Mouse (Mus musculus): ENCODE measurements around the gene Grin2a. TPM values are rescaled to one million over a fixed set of nuclear protein-coding genes. Genes with fewer than 3 reads are reported as not detected.

Gene Grin2a
- polyA plus RNA-seq, 1 experiment from 2014 or later, result 0.47 TPM

DNA sequence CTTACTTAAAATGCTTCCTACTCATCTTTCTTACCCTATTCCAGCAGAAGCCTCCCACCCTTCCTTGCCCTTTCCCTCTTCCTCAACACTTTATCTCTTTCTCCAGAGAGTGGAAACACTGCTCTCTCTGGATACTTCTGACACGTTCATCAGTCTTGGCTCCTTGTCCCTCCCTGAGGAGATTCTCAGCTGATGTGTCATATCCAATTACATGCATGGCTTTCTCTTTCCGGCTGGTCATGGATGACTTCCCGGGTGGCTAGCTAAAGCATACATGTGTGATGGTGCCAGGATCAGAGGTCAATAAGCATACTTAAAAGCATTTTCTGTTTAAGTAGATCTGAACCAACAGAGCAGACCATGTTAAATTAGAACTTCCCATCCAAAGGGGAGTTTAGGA lies 175.9 kb downstream of the Grin2a start:
- WGBS, result 71% methylated on average over 3 of the region's 3 CpGs
- H3K4me1 ChIP-seq (ENCODE audit: control insufficient read depth, insufficient read depth, low read length), result no peaks in the 10 kb centered on the region
- no peaks in the 10 kb centered on the region for H3K27me3 ChIP-seq (replicated peaks; ENCODE audit: control insufficient read depth, insufficient read depth, low read length)
- H3K4me2 ChIP-seq (ENCODE audit: low read length), result no peak overlapping the region
- DNase-seq (ENCODE audit: low spot score), result no peak
- no peak overlapping the region for H3K4me3 ChIP-seq (ENCODE audit: low read depth, low read length)
- no peak for ATAC-seq
- H3K36me3 ChIP-seq (ENCODE audit: control insufficient read depth, insufficient read depth, low read length), result no peaks in the 10 kb centered on the region
- H3K9me3 ChIP-seq (replicated peaks; ENCODE audit: control insufficient read depth, low read length), result no peaks in the 10 kb centered on the region
- no peak overlapping the region for H3K9ac ChIP-seq (ENCODE audit: low read length)
- no peak overlapping the region for H3K27ac ChIP-seq (ENCODE audit: low read depth, low read length)

DNA sequence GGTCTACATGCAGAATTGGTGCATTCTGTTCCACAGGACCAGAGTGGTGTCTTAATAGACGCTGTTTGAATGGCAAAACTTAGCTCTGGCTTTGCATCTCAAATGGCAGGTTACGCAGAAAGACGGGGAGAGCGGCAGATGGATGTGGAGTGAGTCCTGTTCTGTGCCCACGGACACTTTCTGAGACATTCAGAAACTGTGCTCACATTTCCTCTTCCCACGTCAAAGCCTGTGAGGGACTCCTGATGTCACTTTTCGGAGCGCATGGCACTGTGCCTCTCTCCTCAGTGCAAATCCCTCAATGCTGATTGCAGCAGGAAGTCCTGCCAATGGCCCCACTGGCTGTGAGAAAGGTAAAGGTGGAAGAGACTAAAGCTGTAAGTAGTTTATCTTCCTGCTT lies 194.0 kb downstream of the Grin2a start:
- H3K4me2 ChIP-seq (ENCODE audit: low read length), result no peak overlapping the region
- no peaks in the 10 kb centered on the region for H3K4me1 ChIP-seq (ENCODE audit: control insufficient read depth, insufficient read depth, low read length)
- WGBS, result 85% methylated on average over 8 of the region's 8 CpGs

DNA sequence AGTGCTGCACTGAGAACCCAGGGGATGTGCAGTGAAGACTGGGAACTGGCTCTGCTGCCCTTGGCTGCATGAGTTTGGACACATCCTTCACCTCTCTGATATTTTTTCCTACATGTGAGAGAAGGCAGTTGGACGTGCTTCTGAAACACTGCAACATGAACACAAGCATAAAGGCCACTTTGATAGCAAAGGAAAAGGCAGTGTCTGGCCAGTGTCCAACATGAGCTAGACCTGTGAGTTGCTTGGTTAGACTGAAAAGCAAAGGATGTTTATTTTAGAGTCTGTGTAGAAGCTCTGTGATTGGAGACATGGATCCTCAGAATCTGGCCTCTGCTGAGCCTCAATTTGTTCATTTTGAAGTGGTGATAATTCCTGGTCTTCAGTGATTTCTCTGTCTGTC lies 195.1 kb downstream of the Grin2a start:
- DNase-seq (ENCODE audit: low spot score), result no peak
- H3K27ac ChIP-seq (ENCODE audit: low read depth, low read length), result no peak overlapping the region
- H3K4me1 ChIP-seq (ENCODE audit: control insufficient read depth, insufficient read depth, low read length), result no peaks in the 10 kb centered on the region
- H3K4me2 ChIP-seq (ENCODE audit: low read length), result no peak overlapping the region
- no peaks in the 10 kb centered on the region for H3K36me3 ChIP-seq (ENCODE audit: control insufficient read depth, insufficient read depth, low read length)
- no peak overlapping the region for H3K4me3 ChIP-seq (ENCODE audit: low read depth, low read length)
- no peak overlapping the region for H3K9ac ChIP-seq (ENCODE audit: low read length)
- ATAC-seq, result no peak
- H3K9me3 ChIP-seq (replicated peaks; ENCODE audit: control insufficient read depth, low read length), result no peaks in the 10 kb centered on the region
- WGBS, result 67% methylated on average over 1 of the region's 1 CpGs
- no peaks in the 10 kb centered on the region for H3K27me3 ChIP-seq (replicated peaks; ENCODE audit: control insufficient read depth, insufficient read depth, low read length)

More for the DNA sequence above, 194.0 kb downstream of the Grin2a start:
- DNase-seq (ENCODE audit: low spot score), result no peak
- H3K4me3 ChIP-seq (ENCODE audit: low read depth, low read length), result no peak overlapping the region
- H3K9me3 ChIP-seq (replicated peaks; ENCODE audit: control insufficient read depth, low read length), result no peaks in the 10 kb centered on the region
- no peak for ATAC-seq
- no peak overlapping the region for H3K27ac ChIP-seq (ENCODE audit: low read depth, low read length)
- no peak overlapping the region for H3K9ac ChIP-seq (ENCODE audit: low read length)
- no peaks in the 10 kb centered on the region for H3K36me3 ChIP-seq (ENCODE audit: control insufficient read depth, insufficient read depth, low read length)
- no peaks in the 10 kb centered on the region for H3K27me3 ChIP-seq (replicated peaks; ENCODE audit: control insufficient read depth, insufficient read depth, low read length)

DNA sequence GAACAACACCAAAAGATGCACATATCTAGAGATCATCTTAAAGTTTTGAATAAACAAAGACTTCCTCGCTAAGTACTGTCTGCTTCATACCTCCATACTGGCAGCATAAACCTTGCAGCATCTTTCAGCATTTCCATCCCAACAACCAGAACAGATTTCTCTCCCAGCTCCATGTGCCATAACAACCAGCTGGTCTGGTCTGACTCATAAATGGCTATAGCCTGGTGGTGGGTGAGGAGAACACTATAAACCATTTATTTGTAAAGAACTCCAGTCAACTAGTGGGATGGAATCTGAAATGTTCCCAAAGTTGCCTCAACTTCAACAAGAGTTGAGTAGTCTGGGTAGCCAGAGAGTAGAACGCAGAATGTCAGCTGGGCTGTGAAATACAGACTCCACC lies 202.4 kb downstream of the Grin2a start:
- no peak overlapping the region for H3K9ac ChIP-seq (ENCODE audit: low read length)
- H3K4me2 ChIP-seq (ENCODE audit: low read length), result no peak overlapping the region
- no peaks in the 10 kb centered on the region for H3K4me1 ChIP-seq (ENCODE audit: control insufficient read depth, insufficient read depth, low read length)
- H3K9me3 ChIP-seq (replicated peaks; ENCODE audit: control insufficient read depth, low read length), result no peaks in the 10 kb centered on the region
- no peak overlapping the region for H3K4me3 ChIP-seq (ENCODE audit: low read depth, low read length)
- H3K27ac ChIP-seq (ENCODE audit: low read depth, low read length), result no peak overlapping the region
- no peak for ATAC-seq
- no peaks in the 10 kb centered on the region for H3K27me3 ChIP-seq (replicated peaks; ENCODE audit: control insufficient read depth, insufficient read depth, low read length)
- no peak for DNase-seq (ENCODE audit: low spot score)
- WGBS, result 93% methylated on average over 2 of the region's 2 CpGs
- H3K36me3 ChIP-seq (ENCODE audit: control insufficient read depth, insufficient read depth, low read length), result no peaks in the 10 kb centered on the region

DNA sequence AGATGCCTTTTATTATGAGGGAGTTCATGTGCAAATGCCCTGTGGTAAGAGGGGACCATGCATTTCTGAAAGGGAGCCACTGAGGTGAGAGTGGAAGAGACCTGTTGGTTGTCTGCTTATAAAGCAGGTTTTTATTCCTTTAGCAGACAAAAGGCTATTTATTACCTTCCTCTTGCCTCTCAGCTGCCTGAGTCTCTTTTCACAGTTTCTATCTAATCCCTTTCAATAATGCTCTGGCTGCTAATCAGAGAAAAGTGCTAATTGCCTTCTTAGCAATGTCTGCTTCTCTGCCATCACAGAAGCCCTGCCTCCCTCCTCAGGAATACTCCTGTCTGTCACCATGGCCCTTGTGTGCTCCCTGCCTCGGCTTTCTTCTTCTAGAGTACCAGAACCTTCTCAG lies 209.1 kb downstream of the Grin2a start:
- DNase-seq (ENCODE audit: low spot score) (peak; percentile 54), ATAC-seq (no peak)
- Histone ChIP-seq H3K4me1 (ENCODE audit: control insufficient read depth, insufficient read depth, low read length) (no peaks in the 10 kb centered on the region), H3K9me3 (replicated peaks; ENCODE audit: control insufficient read depth, low read length) (no peaks in the 10 kb centered on the region), H3K27me3 (replicated peaks; ENCODE audit: control insufficient read depth, insufficient read depth, low read length) (no peaks in the 10 kb centered on the region), H3K27ac (ENCODE audit: low read depth, low read length) (no peak overlapping the region), H3K4me2 (ENCODE audit: low read length) (no peak overlapping the region), H3K36me3 (ENCODE audit: control insufficient read depth, insufficient read depth, low read length) (no peaks in the 10 kb centered on the region), H3K4me3 (ENCODE audit: low read depth, low read length) (no peak overlapping the region), H3K9ac (ENCODE audit: low read length) (no peak overlapping the region)
- WGBS, result 27% methylated on average over 1 of the region's 1 CpGs

DNA sequence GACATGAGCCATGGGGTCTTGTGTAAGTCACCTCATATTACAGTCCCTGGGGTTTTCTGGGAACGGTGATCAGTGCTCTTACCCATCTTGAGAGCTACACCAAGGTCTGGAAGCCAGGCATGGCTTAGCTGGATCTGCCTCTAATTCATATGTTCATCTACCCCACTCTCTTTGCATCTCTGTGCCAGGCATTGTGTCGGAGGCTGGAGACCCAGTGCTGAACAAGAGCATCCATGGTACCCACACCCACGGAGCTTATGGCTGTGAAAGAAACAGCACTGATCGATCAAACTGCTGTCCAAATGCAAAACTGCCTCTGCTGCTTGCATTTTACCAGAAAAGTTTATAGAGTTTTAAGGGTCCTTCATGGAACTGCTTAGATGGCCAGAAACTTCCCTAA lies 209.5 kb downstream of the Grin2a start:
- no peaks in the 10 kb centered on the region for H3K9me3 ChIP-seq (replicated peaks; ENCODE audit: control insufficient read depth, low read length)
- H3K4me2 ChIP-seq (ENCODE audit: low read length), result no peak overlapping the region
- no peaks in the 10 kb centered on the region for H3K4me1 ChIP-seq (ENCODE audit: control insufficient read depth, insufficient read depth, low read length)
- H3K4me3 ChIP-seq (ENCODE audit: low read depth, low read length), result no peak overlapping the region
- no peak overlapping the region for H3K27ac ChIP-seq (ENCODE audit: low read depth, low read length)
- no peak for DNase-seq (ENCODE audit: low spot score)
- no peak overlapping the region for H3K9ac ChIP-seq (ENCODE audit: low read length)
- no peaks in the 10 kb centered on the region for H3K27me3 ChIP-seq (replicated peaks; ENCODE audit: control insufficient read depth, insufficient read depth, low read length)
- no peaks in the 10 kb centered on the region for H3K36me3 ChIP-seq (ENCODE audit: control insufficient read depth, insufficient read depth, low read length)
- ATAC-seq, result no peak
- 92% methylated on average over 4 of the region's 4 CpGs for WGBS

DNA sequence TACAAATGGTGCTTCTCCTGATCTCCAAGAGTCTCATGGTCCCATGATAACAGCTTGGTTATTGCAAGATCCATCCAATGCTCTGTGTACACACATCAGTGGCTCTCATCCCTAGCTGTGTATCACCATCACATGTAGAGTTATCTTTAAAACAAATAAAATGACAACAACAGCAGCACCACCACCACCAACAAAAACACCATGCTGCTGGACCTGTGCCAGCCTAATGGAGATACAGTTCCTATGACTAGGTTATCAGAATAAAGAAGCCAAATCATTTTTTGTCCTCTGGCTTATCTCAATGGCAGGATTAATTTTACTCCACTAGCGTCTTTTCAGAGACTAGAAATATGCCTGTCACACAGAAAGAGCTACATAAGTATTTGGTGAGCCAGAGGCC lies 226.4 kb downstream of the Grin2a start:
- Histone ChIP-seq H3K36me3 (ENCODE audit: control insufficient read depth, insufficient read depth, low read length) (no peaks in the 10 kb centered on the region), H3K4me1 (ENCODE audit: control insufficient read depth, insufficient read depth, low read length) (no peaks in the 10 kb centered on the region), H3K27me3 (replicated peaks; ENCODE audit: control insufficient read depth, insufficient read depth, low read length) (no peaks in the 10 kb centered on the region), H3K27ac (ENCODE audit: low read depth, low read length) (no peak overlapping the region), H3K9me3 (replicated peaks; ENCODE audit: control insufficient read depth, low read length) (no peaks in the 10 kb centered on the region), H3K9ac (ENCODE audit: low read length) (no peak overlapping the region), H3K4me2 (ENCODE audit: low read length) (no peak overlapping the region), H3K4me3 (ENCODE audit: low read depth, low read length) (no peak overlapping the region)
- WGBS, result 87% methylated on average over 1 of the region's 1 CpGs
- no peak for ATAC-seq
- no peak for DNase-seq (ENCODE audit: low spot score)

DNA sequence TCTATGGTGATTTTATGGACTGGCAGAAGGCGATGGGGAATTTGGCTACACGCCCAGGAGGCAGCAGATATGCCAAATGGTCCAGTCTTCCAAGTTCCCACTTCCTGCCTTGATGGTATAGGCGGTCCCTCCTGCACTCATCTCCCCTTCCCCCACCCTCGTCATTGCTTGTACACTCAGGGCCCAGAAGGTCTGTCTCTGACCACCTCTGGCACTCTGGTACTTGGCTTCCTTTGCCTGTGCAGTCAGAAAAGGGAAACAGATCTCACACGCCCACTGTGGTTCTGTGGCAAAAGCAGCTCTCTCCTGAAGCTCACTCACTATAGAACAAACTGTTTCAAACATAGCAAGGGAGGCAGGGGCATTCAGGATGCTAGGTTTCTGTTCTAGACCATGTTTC lies 227.0 kb downstream of the Grin2a start:
- H3K36me3 ChIP-seq (ENCODE audit: control insufficient read depth, insufficient read depth, low read length), result no peaks in the 10 kb centered on the region
- DNase-seq (ENCODE audit: low spot score) (peak; percentile 70), ATAC-seq (peak; percentile 81)
- no peak overlapping the region for H3K9ac ChIP-seq (ENCODE audit: low read length)
- H3K4me2 ChIP-seq (ENCODE audit: low read length), result no peak overlapping the region
- no peaks in the 10 kb centered on the region for H3K27me3 ChIP-seq (replicated peaks; ENCODE audit: control insufficient read depth, insufficient read depth, low read length)
- no peak overlapping the region for H3K27ac ChIP-seq (ENCODE audit: low read depth, low read length)
- H3K4me1 ChIP-seq (ENCODE audit: control insufficient read depth, insufficient read depth, low read length), result no peaks in the 10 kb centered on the region
- WGBS, result 62% methylated on average over 5 of the region's 5 CpGs
- H3K4me3 ChIP-seq (ENCODE audit: low read depth, low read length), result no peak overlapping the region
- no peaks in the 10 kb centered on the region for H3K9me3 ChIP-seq (replicated peaks; ENCODE audit: control insufficient read depth, low read length)

DNA sequence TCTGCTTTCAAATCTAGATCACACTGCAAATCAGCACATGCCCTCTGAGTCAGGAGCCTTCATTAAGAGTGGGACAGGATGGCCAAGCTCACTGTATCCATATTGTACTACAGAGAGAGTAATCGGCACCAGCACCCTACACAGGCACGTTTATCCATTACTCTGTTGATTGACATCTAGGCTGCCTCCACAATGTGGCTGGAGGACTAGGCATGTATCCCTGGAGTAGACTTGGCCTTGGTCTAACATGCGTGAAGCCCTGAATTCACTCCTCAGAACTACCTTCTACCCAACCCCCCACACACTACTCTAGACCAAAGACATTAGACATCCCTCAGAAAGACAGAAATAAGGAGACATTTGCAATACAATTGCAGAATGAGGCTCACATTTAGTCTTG lies 227.4 kb downstream of the Grin2a start:
- Histone ChIP-seq H3K27ac (ENCODE audit: low read depth, low read length) (no peak overlapping the region), H3K36me3 (ENCODE audit: control insufficient read depth, insufficient read depth, low read length) (no peaks in the 10 kb centered on the region), H3K4me1 (ENCODE audit: control insufficient read depth, insufficient read depth, low read length) (no peaks in the 10 kb centered on the region), H3K4me2 (ENCODE audit: low read length) (no peak overlapping the region), H3K9ac (ENCODE audit: low read length) (no peak overlapping the region), H3K27me3 (replicated peaks; ENCODE audit: control insufficient read depth, insufficient read depth, low read length) (no peaks in the 10 kb centered on the region), H3K4me3 (ENCODE audit: low read depth, low read length) (no peak overlapping the region), H3K9me3 (replicated peaks; ENCODE audit: control insufficient read depth, low read length) (no peaks in the 10 kb centered on the region)
- ATAC-seq (peak; percentile 60), DNase-seq (ENCODE audit: low spot score) (no peak)
- 70% methylated on average over 3 of the region's 3 CpGs for WGBS
